Mouse (Mus musculus): ENCODE data around the gene Ptprc.

- TF ChIP-seq CTCF (IDR thresholded peaks at IDR 0.05; ENCODE audit: control insufficient read depth, insufficient read depth, insufficient replicate concordance, low read depth, low read length) (no peak), POLR2A (IDR thresholded peaks at IDR 0.05; ENCODE audit: control insufficient read depth, low read depth, low read length) (no peak)
Observed at GRCm38 (mm10) chr1:138135637-138136372, 39.7 kb downstream of the Ptprc start.

Data from testis, adult 2 months (tissue).